Mouse (Mus musculus): ENCODE data around the gene Wbp1l.
"Not testable (repeated sequence)": the region's sequence is repeated elsewhere in the genome, so short reads cannot be mapped to it uniquely, and the experiment has no call there.

Gene Wbp1l

GRCm38 (mm10) chr19:46598720-46599252 lies at the start of gene Wbp1l:
Wbp1l (plus strand) TSS chr19:46599084.
- DNase-seq = peak; percentile 95

DNA sequence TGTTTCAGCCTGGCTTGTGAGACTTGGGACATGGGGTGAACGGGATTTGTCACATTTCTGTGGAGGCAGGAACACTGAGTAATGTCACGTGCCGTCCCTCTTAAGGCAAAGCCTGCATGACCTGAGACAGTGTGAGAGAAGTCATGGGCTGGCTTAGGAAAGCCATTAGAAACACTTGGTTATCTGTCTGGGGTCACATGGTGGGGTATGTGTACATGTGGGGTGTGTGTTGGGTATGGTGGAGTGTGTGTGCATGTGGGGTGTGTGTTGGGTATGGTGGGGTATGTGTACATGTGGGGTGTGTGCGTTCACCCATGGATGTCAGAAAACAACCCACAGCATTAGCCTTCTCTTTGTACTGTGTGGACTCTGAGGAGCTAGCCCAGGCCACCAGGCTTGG lies 48.5 kb upstream of the Wbp1l start:
- DNase-seq = no peak

GRCm38 (mm10) chr19:46552496-46552895 lies 46.4 kb upstream of the Wbp1l start:
- DNase-seq = no peak

GRCm38 (mm10) chr19:46553541-46553955 lies 45.3 kb upstream of the Wbp1l start:
- DNase-seq = no peak

DNA sequence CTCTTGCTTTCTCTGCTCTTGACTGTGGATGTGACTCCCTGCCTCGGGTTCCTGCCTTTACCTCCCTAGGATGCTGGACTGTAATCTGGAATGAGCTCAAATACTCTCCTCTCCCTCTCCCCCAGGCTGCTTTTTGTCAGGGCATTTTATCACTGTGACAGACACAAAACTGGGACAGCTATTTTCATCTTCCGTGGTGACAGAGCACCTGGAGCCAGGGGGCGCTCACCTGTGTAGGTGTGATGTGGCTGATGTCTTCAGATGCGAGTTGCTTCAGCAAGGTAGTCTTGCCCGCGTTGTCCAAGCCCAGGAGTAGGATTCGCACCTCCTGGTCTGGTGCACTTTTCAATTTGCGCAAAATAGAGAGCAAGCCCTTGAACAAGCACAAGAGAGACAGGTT lies 40.9 kb upstream of the Wbp1l start:
- DNase-seq = no peak

DNA sequence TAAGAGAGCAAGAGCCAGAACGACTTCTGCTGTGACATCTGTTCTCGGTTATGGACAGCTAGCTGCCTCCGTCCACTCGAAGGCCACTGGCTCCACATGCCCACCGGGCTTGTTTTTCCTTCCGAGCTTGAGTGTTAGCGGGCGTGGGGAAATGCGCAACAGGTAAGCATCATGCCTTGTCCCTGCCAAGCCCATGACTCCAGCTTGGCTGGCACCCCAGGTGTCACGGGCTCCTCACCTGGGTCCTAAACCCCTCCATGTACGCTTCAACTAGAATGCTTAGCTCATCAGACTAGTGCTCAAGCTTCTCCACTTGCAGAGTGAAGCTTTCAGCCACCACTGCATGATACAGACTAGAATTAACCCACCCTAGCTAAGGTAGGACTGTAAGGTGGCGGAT lies 40.3 kb upstream of the Wbp1l start:
- no peak for DNase-seq

DNA sequence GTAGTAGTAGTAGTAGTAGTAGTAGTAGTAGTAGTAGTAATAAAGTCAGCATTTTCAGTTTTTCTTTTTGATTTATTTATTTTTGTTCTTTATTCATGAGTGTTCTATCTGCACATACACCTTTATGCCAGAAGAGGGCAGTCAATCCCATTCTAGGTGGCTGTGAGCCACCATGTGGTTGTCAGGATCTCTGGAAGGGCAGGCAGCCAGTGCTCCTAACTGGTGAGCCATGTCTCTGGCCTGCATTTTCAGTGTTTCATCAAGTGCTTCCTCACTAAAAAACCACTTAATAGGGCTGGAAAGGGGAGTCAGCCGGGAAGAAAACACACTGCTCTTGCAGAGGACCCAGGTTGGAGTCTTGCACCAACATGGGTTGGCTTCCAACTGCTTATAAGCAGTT lies 36.8 kb upstream of the Wbp1l start:
- DNase-seq = peak; percentile 58

DNA sequence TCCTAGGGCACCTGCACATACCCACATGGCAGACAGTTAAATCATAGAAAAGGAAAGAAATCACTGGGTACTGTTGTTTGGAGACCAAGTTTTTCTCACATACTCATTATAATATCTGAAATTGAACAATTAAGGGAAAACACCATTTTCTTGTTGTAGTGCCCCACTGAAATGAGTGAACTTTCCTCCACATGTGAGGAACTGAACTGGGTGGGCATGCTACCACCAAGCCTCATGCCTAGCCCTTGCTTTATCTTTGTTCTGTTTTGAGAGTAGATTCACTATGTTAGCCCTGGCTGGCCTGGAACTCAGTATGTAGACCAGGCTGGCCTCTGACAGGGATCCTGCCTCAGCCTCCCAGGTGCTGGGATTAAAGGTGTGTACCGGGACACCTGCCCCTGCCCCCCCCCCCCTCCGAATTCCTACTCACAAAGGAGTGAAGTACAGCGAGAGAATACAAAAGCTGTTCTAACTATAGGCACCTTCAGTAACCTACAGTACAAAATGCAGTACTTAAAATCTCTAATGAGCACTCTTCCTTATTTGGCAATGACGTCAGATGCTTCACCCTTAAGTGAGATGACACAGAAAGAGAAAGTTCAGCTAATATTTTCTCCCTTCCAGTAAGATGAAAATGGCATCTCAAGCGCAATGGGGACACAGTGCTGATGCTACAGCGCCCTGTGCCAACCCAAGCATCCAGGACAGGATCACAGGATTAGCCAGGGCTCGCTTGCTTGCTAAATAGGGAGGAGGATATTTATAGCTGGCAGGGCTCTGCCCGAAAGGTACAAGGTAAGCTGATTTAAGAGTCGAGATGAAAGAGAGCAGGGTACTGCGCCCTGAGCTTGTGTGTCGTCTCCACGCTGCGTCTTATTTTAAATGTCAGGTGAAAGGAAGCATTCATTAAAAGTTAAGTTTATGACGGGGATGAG lies 36.0 kb upstream of the Wbp1l start:
- DNase-seq = no peak

DNA sequence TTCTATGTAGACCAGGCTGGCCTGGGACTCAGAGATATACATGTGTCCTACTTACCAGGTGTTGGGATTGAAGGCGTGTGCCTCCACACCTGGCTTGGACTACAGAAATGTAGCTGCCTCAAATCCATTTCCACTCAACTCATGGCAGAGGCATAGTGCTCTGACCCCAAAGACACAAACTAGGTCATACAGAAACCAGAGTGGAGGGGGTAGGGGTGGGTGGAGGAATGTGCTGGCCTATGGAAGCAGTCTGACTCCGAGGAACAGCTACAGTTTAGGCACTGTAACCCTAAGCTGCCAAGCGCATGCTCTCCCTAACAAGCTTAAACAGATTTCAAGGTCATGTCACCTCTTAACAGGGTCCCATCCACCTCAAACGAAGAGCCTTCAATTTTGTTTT lies 35.3 kb upstream of the Wbp1l start:
- DNase-seq = no peak

DNA sequence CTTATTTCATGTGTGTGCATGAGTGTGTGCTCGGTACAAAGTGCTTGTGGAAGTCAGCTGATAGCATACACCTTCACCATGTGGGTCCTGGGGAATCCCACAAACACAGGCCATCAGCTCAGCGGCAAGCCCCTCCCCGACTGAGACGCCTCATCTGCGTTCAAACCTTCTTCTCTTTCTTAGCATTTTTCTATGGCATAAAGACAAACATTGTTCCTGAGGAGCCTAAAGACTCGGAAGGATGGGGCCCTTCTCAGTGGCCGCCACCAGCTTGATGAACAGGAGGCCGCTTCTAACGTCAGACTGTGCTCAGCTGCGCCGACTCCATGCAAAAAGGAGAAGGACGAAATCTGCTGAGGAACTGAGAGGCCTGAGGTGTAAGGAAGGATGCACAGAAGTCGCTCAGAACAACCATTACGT lies 34.8 kb upstream of the Wbp1l start:
- no peak for DNase-seq

DNA sequence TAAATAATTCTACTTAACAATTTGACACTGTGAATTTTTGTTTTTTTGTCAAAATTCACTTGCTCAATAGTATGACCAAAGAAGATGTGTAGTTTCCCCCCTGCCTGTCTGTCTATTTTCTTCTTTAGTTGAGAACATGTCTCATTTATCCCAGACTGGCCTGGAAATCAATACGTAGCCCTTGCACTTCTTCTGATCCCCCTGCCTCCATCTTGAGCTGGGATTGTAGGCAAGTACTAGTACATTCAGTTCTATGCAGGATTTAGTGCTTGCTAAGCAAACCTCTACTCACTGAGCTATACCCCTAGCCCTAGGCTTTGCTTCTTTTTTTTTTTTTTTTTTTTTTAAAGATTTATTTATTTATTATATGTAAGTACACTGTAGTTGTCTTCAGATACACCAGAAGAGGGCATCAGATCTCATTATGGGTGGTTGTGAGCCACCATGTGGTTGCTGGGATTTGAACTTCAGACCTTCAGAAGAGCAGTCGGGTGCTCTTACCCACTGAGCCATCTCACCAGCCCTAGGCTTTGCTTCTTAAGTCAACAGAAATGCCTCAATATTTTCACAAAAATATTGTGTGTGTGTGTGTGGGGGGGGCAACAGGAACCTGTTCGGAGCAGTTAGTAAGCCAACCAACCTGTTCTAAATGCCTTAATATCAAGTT lies 27.5 kb upstream of the Wbp1l start:
- DNase-seq = not testable (repeated sequence)

DNA sequence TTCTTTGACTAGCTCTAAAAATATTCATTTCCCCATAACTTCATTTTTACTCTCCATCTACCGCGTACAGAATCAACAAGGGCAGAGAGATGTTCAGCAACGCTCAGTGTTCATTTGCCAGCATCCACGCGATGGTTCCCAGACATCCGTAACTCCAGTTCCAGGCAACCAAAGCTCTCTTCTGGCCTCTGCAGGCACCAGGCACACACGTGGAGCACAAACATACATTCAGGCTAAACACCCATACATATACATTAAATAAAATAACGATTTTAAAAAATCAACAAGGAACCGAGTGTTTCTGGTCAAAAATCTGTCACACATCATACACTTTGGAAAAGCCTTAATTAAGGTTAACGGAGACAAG lies 27.0 kb upstream of the Wbp1l start:
- no peak for DNase-seq

GRCm38 (mm10) chr19:46572548-46572947 lies 26.3 kb upstream of the Wbp1l start:
- no peak for DNase-seq

GRCm38 (mm10) chr19:46572951-46573937 lies 25.6 kb upstream of the Wbp1l start, which contains the start of the genes Arl3 and Sfxn2:
Arl3 (minus strand) TSS chr19:46573198.
Sfxn2 (plus strand) TSS chr19:46573365.
- DNase-seq = peak; percentile 96

DNA sequence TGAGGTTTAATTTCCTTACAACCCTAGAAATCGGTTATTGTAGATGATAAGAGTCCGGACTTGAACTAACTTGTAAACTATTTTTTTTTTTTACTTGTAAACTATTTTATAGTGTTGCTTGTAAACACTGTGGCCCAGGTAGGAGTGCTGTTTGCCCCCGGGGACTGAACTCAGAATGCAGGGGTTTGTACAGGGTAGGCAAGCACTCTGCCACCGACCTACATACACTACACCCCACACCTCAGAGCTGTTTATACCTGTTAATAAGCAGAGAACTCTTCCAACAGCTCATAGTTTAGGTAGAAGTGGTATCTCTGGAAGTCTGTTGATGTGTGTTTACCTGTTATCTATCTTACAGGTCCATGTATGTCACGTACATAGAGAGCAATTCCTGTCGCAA lies 24.9 kb upstream of the Wbp1l start:
- no peak for DNase-seq

- no peak for DNase-seq
Observed at GRCm38 (mm10) chr19:46575196-46575595, 23.7 kb upstream of the Wbp1l start.

- peak; percentile 92 for DNase-seq
Observed at GRCm38 (mm10) chr19:46587823-46588508, 10.9 kb upstream of the Wbp1l start.

DNA sequence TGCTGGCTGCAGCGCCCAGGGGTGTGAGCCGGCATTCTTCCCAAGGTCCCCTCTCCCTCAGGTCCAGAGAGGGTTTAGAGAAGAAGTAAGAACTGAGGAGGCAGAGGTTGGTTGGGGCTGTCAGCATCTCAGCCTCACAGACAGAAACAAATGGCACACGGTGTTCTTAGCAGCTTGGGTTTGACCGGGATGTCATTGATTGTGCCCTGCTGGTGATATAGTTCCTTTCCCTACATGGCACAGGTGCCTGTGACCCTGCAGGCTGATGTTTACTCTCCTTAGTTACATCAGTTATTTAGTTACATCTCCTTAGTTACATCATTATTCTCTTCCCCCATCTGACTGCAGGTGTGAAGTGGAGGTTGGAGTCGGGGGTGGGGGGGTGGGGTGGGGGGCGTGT lies 7.3 kb upstream of the Wbp1l start:
- no peak for DNase-seq

GRCm38 (mm10) chr19:46592751-46593439 lies 6.0 kb upstream of the Wbp1l start:
- DNase-seq = no peak

DNA sequence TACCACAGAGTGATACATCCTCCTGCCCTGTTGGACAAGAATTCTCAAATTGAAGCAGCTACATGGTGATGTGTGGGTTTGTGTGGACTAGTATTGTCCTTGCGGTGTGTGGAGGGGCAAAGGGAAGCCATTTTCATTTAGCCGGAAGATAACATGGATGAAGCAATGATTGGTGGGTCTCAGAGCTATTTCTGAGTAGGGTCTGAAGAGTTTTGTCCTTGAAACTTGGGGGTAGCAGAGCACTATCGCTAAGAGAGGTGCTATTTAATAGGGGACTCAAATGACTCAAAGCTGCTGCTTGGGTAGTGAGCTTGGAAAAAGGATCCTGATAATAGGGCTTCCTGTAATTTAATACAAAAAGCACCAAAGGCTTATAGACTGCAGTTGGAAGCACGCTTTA lies 697 bp upstream of the Wbp1l start:
- no peak for DNase-seq
